Mouse (Mus musculus) spleen, adult 2 months (tissue): ENCODE results near the gene Bpi.

ENCODE experiments used
- CTCF ChIP-seq: fragments of 200-500 bp; IDR thresholded peaks from 2 replicates; pipeline ENCODE4 v1.5.1; 2011; ENCODE audit warnings: mild to moderate bottlenecking, inconsistent platforms; ENCODE audit not compliant: insufficient read depth, insufficient read length, insufficient replicate concordance; ENCODE audit errors: extremely low read depth
- POLR2A ChIP-seq: fragments of 200-500 bp; IDR thresholded peaks from 2 replicates; pipeline ENCODE4 v1.6.1; 2011; ENCODE audit warnings: low read depth, low read length, inconsistent platforms

DNA sequence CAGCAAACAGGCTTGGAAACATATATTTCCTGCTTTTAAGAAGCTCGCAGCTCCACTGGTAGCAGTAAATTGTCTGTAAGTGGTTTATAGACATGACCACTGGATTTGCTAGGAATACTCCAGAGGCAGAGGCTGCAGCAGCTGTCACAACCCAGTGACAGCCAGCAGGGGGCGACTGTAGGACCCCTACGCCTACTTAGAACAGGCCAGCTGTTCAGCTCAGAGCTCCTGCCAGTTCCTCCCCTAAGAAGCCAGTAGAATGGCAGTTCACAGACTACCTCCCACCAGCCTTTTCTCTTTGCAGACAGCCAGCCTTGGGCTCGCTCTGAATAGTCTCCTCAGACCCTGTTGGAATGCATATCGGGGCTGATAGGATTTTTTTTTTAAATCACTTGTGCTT lies 59.1 kb downstream of the Bpi start:
- TF ChIP-seq CTCF: peak; percentile 30; the same call in 1 of the 2 replicates
- TF ChIP-seq POLR2A: no peak
